Mouse (Mus musculus): ENCODE data around the gene Lrrtm3. TPM values are rescaled to one million over a fixed set of nuclear protein-coding genes. Genes with fewer than 3 reads are reported as not detected.

Gene Lrrtm3
- 9.8 and 10.0 TPM in 2 replicates for polyA plus RNA-seq (2012; rRNA removed)

DNA sequence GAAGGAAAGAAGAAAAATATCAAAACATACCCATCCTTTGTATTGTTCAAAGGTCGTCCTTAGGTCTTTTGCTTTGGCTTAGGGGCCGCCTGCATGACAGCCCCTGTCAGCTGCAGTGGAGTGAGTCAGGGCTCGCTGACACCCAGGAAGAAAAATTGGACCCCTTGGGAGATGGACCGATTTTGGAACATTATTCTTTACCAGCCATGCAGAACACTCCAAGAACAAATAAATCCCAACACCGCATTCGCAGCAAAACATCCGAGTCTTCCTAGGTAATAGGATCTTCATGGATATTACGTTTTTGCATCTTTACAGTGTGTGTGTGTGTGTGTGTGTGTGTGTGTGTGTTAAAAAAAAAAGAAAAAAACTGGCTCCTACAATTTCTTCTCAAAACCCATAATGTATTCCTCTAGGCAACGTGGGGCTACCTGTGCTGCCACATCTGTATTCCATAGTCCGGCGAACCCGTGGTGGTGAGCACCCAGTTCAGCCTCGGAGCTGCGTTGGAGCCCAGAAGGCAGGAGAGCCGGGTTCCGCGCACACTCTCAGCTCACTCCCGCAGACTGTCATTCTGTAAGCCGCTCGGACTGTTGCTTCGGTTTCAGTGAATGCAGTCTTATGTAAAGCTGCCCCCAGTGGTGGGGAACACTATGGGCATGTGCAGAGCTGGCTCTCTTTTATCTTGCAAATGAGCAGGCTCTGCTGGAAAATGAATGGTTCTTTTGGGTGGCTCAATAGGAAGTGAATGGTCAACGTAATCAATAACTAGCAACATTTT lies at the start of gene Lrrtm3:
TSS of gene Lrrtm3 (minus strand) at position 598 of the 781 bp plus-strand sequence.

GRCm38 (mm10) chr10:63927334-63927733 lies 162.7 kb downstream of the Lrrtm3 start, which contains the start of gene Gm10118:
TSS of gene Gm10118 (minus strand) at chr10:63927434.

Other genes with a start within 250 kb of the Lrrtm3 start
- 0.45 and 0.56 TPM in 2 replicates for gene Gm10118, start 162.8 kb downstream of the Lrrtm3 start, polyA plus RNA-seq (2012; rRNA removed)